Mouse (Mus musculus) liver, embryonic 16.5 days (tissue): ENCODE measurements around the gene Pafah1b3. TPM values are rescaled to one million over a fixed set of nuclear protein-coding genes. Genes with fewer than 3 reads are reported as not detected.
"Not testable (repeated sequence)": the region's sequence is repeated elsewhere in the genome, so short reads cannot be mapped to it uniquely, and the experiment has no call there.

Experiments used
- ATAC-seq: fragments of 200-750 bp; cut with Nextera tagmentation; 2 replicates; pipeline ENCODE4 v1.8.0; 2017; ENCODE audit warnings: low read depth, mild to moderate bottlenecking, moderate number of reproducible peaks, moderate library complexity
- H3K27ac ChIP-seq: fragments of 300-500 bp; sonication (generic); 2 replicates; pipeline ENCODE4 v1.5.1; 2014; ENCODE audit warnings: mild to moderate bottlenecking, low read length
- H3K27me3 ChIP-seq: fragments of 300-500 bp; sonication (generic); 2 replicates; pipeline ENCODE4 v1.6.1; 2014; ENCODE audit warnings: low read depth, low read length, mixed read lengths; ENCODE audit not compliant: control insufficient read depth, insufficient read depth
- H3K36me3 ChIP-seq: fragments of 300-500 bp; sonication (generic); 2 replicates; pipeline ENCODE4 v1.6.1; 2014; ENCODE audit warnings: mild to moderate bottlenecking; ENCODE audit not compliant: control insufficient read depth, insufficient read depth
- H3K4me1 ChIP-seq: fragments of 300-500 bp; sonication (generic); 2 replicates; pipeline ENCODE4 v1.6.1; 2014; ENCODE audit warnings: low read depth, low read length, mixed read lengths; ENCODE audit not compliant: control insufficient read depth
- H3K4me2 ChIP-seq: fragments of 300-500 bp; sonication (generic); 2 replicates; pipeline ENCODE4 v1.6.1; 2014; ENCODE audit warnings: low read depth, low read length, mixed read lengths
- H3K4me3 ChIP-seq: fragments of 300-500 bp; sonication (generic); 2 replicates; pipeline ENCODE4 v1.5.1; 2014; ENCODE audit warnings: low read depth, mild to moderate bottlenecking, low read length
- H3K9ac ChIP-seq: fragments of 300-500 bp; sonication (generic); 2 replicates; pipeline ENCODE4 v1.6.1; 2014; ENCODE audit warnings: low read depth, low read length
- H3K9me3 ChIP-seq: fragments of 300-500 bp; sonication (generic); replicated peaks from 2 replicates; pipeline ENCODE4 v1.6.1; 2016; ENCODE audit warnings: low read length; ENCODE audit not compliant: control insufficient read depth
- WGBS: fragments of 180-500 bp; shearing (Covaris S2); extraction: QIAGEN DNeasy Blood & Tissue Kit; methylation state at CpG from one replicate; pipeline ENCODE4 v1.1.7; 2014; ENCODE audit not compliant: insufficient replicate concordance; 5-methylcytosine and 5-hydroxymethylcytosine counted together
- polyA plus RNA-seq: library from polyadenylated mRNA; unstranded; fragments of >200 nt; fragmentation: Nextera tagmentation; extraction: Ambion mirVana; gene quantifications from 2 replicates; pipeline ENCODE4 v1.2.1, GENCODE M21; 2015

Pafah1b3 gene
- polyA plus RNA-seq, 1 experiment from 2014 or later = 25.6 TPM

- Histone ChIP-seq H3K4me3 (peak overlapping the region; percentile 93), H3K27ac (peak overlapping the region; percentile 94), H3K9ac (peak overlapping the region; percentile 99), H3K9me3 (no peaks in the 10 kb centered on the region), H3K4me2 (peak overlapping the region; percentile 92), H3K36me3 (peaks cover 10% of the 10 kb centered on the region), H3K27me3 (no peaks in the 10 kb centered on the region), H3K4me1 (peaks cover 41% of the 10 kb centered on the region)
- ATAC-seq = peak; percentile 87
- WGBS = under 1% methylated on average over 33 of the region's 33 CpGs
These were observed 29.9 kb downstream of the Pafah1b3 start for GRCm38 (mm10) chr7:25267751-25268463.

DNA sequence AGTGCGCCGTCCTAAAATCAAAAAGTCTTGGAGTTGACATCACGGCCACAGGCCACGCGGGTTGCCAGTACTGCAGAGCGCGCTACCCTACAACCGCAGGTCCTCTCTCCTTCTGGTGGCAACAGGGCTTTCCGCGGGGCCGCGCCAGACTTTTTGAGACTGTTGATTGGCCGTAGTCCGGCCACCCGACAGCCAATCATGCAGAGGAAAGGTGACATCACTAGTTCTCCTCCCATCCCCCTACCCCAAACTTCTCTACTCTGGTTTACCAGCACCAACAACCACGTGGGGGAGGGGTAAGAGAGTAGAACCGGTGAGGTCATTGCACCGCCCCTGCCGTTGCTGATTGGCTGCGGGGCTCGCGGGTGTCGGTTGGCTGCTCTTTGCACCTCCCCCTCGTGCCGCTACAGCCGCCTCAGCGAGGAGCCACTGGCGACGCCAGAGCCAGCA lies 30.5 kb downstream of the Pafah1b3 start, which contains the start of gene Cic:
TSS of gene Cic (plus strand) at position 404 of the 450 bp plus-strand sequence.
- Histone ChIP-seq H3K4me1 (peaks cover 35% of the 10 kb centered on the region), H3K27me3 (no peaks in the 10 kb centered on the region), H3K27ac (peak within 1 kb of the TSS; percentile 94), H3K9me3 (no peaks in the 10 kb centered on the region), H3K4me3 (peak within 1 kb of the TSS; percentile 93), H3K9ac (peak within 1 kb of the TSS; percentile 99), H3K4me2 (peak within 1 kb of the TSS; percentile 92), H3K36me3 (peaks cover 6% of the 10 kb centered on the region; the same call in 1 of the 2 replicates)
- under 1% methylated on average over 29 of the region's 29 CpGs for WGBS
- ATAC-seq = peak; percentile 74

DNA sequence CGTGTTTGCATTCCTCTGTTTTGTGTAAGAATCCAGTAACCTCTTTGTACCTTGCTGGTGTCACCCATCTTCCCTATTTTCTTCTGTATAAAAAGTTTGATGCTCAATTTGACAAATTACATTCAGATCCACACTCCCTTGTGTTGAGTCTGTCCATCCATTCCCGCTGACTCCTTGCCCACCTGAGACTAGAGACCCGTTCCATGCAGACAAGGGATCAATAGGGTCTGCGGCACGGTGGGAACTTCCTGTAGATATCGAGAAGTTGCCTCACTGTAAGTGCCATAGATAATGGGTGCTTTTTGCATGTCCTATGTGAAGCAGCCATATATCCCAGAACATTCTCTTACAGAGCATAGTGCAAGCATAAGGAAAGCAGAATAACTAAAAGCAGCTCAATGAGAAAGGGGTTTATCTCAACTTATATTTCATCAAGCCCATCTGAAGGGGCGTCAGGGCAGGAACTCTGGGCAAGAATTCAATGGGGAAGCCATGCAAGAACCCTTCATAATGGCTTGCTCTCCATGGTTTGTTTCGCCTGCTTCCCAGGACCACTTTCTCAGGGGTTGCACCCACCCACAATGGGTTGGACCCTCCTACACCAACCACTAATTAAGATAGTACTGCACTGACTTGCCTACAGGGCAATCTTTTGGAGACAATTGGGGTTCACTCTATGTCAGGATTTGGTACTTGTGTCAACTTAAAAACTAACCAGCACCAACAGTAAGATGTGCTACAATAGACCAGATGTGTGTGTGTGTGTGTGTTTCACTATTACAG lies 31.4 kb downstream of the Pafah1b3 start:
- Histone ChIP-seq H3K9ac (peak overlapping the region; percentile 87), H3K4me2 (peak overlapping the region; percentile 79), H3K4me3 (no peak overlapping the region; the same call in 1 of the 2 replicates), H3K9me3 (no peaks in the 10 kb centered on the region), H3K27me3 (no peaks in the 10 kb centered on the region), H3K4me1 (peaks cover 35% of the 10 kb centered on the region), H3K27ac (peak overlapping the region; percentile 90), H3K36me3 (no peaks in the 10 kb centered on the region; the same call in 1 of the 2 replicates)
- WGBS = 67% methylated on average over 8 of the region's 8 CpGs
- ATAC-seq = no peak

DNA sequence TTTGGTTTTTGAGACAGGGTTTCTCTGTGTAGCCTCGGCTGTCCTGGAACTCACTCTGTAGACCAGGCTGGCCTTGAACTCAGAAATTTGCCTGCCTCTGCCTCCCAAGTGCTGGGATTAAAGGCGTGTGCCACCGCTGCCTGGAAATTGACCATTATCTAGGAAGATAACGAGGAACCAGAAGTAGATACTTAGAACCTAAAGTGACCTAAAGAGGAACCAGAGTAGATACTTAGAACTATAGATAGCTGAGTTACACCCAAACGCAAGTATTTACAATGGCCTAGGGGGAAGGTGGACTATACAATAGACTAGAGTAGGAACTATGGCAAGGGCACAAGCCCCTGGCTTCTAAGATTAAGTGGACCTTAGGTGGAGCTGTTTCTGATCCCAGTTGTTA lies 32.0 kb downstream of the Pafah1b3 start:
- not testable (repeated sequence) for H3K9ac ChIP-seq, H3K9me3 ChIP-seq, H3K4me3 ChIP-seq, H3K27ac ChIP-seq, ATAC-seq, H3K4me2 ChIP-seq, H3K27me3 ChIP-seq, H3K36me3 ChIP-seq
- WGBS = 35% methylated on average over 5 of the region's 5 CpGs
- peaks cover 35% of the 10 kb centered on the region for H3K4me1 ChIP-seq

GRCm38 (mm10) chr7:25263968-25264870 lies 33.6 kb downstream of the Pafah1b3 start:
- Histone ChIP-seq H3K27ac (peak overlapping the region; percentile 59), H3K9ac (no peak overlapping the region), H3K4me2 (no peak overlapping the region), H3K9me3 (no peaks in the 10 kb centered on the region), H3K4me1 (peaks cover 21% of the 10 kb centered on the region), H3K4me3 (no peak overlapping the region), H3K27me3 (no peaks in the 10 kb centered on the region), H3K36me3 (no peaks in the 10 kb centered on the region)
- no peak for ATAC-seq
- WGBS = 48% methylated on average over 17 of the region's 17 CpGs

GRCm38 (mm10) chr7:25261896-25262295 lies 35.9 kb downstream of the Pafah1b3 start:
- Histone ChIP-seq H3K4me2 (no peak overlapping the region), H3K9me3 (no peaks in the 10 kb centered on the region), H3K27me3 (no peaks in the 10 kb centered on the region), H3K9ac (no peak overlapping the region), H3K4me3 (no peak overlapping the region), H3K36me3 (no peaks in the 10 kb centered on the region), H3K27ac (no peak overlapping the region), H3K4me1 (peaks cover 13% of the 10 kb centered on the region)
- 68% methylated on average over 1 of the region's 1 CpGs for WGBS
- no peak for ATAC-seq

DNA sequence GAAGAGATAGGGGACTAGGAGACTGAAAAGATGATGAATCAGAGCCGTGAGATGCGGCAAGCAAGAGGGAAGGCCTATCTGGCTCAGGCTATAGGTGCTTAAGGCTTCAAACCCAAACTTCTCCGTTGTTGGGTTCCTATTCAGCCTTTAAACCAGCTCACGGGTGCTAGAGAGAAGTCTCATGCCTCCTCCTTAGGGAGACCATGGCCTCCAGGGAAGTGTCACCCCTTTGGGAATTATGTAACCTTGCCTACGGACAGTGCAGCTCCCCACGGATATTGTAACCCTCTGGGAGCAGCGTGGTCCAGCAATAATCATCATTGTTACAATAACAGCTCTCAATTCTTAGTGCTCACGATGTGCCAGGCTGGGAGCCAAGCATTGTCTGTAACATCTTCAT lies 46.0 kb downstream of the Pafah1b3 start:
- Histone ChIP-seq H3K9me3 (no peaks in the 10 kb centered on the region), H3K36me3 (no peaks in the 10 kb centered on the region), H3K9ac (no peak overlapping the region), H3K4me2 (peak overlapping the region; percentile 97; the same call in 1 of the 2 replicates), H3K27me3 (no peaks in the 10 kb centered on the region), H3K4me1 (peaks cover 38% of the 10 kb centered on the region), H3K4me3 (no peak overlapping the region), H3K27ac (0 out of 2 replicates have a peak overlapping the region, but pooled peaks have one; percentile 31)
- WGBS = 47% methylated on average over 8 of the region's 8 CpGs
- ATAC-seq = no peak

- Histone ChIP-seq H3K27me3 (no peaks in the 10 kb centered on the region), H3K9me3 (no peaks in the 10 kb centered on the region), H3K9ac (peak overlapping the region; percentile 50), H3K4me1 (peaks cover 43% of the 10 kb centered on the region), H3K4me2 (peak overlapping the region; percentile 97), H3K27ac (0 out of 2 replicates have a peak overlapping the region, but pooled peaks have one; percentile 31), H3K4me3 (peak overlapping the region; percentile 82), H3K36me3 (no peaks in the 10 kb centered on the region)
- 6% methylated on average over 22 of the region's 22 CpGs for WGBS
- ATAC-seq = peak; percentile 7; the same call in 1 of the 2 replicates
These were observed 46.6 kb downstream of the Pafah1b3 start for GRCm38 (mm10) chr7:25251071-25251791.
